Mouse (Mus musculus): ENCODE measurements around the gene Olfr313. TPM values are rescaled to one million over a fixed set of nuclear protein-coding genes. Genes with fewer than 3 reads are reported as not detected.
"Not testable (repeated sequence)": the region's sequence is repeated elsewhere in the genome, so short reads cannot be mapped to it uniquely, and the experiment has no call there.

The Olfr313 gene
- total RNA-seq (2021) = not detected
- long read RNA-seq, experiment 1 = 0 reads
- long read RNA-seq, experiment 2 = 0 reads

DNA sequence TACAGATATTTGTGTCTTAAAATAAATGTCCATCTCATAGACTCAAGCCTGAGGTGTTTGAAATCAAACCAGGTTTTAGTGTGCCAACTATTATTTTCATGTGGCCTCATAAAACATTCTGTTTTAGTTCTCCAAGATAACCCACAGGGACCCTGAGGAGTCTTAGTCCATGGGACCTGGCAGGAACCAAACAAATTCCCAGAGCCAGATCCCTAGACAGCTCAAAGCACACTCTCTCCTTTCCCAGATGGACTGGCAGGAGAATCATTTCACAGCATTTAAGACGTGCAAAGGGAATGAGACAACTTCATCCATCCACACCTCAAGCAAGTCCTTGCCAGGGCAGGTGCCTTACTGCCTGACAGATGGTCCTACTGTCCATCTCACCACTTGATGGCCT is at the start of gene Olfr313:
Gene Olfr313 (plus strand): TSS at position 301 of the 400 bp plus-strand sequence.
- not testable (repeated sequence) for DNase-seq (ENCODE audit: low spot score in 2 of 2)

DNA sequence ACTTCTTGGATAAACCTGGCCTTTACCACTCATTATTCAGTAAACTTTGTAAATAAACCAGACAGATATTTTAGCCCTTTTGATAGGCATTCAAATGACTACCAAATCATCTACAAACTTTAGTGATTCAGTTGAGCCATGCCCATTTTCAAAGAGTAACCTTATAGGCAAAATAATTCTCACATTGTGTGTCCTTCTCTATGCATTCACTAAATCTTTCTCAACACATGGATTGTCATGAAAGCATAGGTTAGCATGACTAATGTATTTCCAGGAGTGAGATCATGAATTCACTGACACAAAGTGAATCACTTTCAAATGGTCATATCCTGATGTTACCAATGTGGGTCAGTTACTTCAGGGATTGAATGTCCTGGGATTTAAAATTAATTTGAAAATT is 41.9 kb upstream of the Olfr313 start, which contains the start of gene Olfr315:
Gene Olfr315 (plus strand): TSS at position 301 of the 400 bp plus-strand sequence.
- DNase-seq (ENCODE audit: low spot score in 2 of 2) = no peak

- no peak for DNase-seq (ENCODE audit: low spot score in 2 of 2)
Measured at GRCm38 (mm10) chr11:58782480-58783089, 32.2 kb upstream of the Olfr313 start, which contains the start of gene Olfr314. Gene Olfr314, plus strand, starts transcription at chr11:58782952.

GRCm38 (mm10) chr11:58784182-58784581 is 30.6 kb upstream of the Olfr313 start:
- no peak for DNase-seq (ENCODE audit: low spot score in 2 of 2)

- DNase-seq (ENCODE audit: low spot score in 2 of 2) = no peak
Measured at GRCm38 (mm10) chr11:58787651-58788050, 27.1 kb upstream of the Olfr313 start.

GRCm38 (mm10) chr11:58788346-58788745 is 26.5 kb upstream of the Olfr313 start:
- DNase-seq (ENCODE audit: low spot score in 2 of 2) = no peak

DNA sequence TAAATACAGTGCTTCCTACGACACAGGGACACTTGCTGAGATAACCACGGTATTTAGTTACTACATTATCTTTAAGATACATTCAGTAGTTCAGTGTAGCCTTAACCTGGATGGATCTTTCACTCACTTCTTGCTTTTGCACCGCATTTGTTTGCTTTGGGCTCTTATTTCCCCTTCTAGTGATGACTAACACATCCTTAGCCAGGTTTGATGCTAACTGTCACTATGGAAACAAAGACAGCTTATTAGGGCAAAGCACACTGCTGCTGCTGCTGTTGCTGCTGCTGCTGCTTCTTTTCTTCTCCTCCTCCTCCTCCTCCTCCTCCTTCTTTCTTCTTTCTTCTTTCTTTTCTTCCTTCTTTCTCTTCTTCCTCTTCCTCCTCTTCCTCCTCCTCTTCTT is 25.3 kb upstream of the Olfr313 start:
- no peak for DNase-seq (ENCODE audit: low spot score in 2 of 2)

DNA sequence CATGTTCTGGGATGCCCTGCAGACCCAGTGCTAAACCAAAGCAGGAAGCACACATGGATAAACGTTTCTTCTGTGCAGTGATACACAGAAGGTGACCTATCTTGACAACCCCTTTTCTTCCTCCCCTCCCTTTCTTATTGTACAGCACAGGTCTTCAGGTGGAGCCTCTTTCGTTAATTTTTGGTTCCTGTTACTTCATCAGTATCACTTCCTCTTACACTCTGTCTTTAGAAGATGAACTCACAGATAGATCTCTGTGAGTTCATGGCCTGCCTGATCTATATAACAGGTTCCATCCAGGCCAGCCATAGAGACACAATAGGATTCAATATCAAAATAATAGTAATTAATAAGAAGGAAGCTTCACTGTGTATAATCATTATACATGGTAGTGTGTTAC is 24.7 kb upstream of the Olfr313 start:
- DNase-seq (ENCODE audit: low spot score in 2 of 2) = no peak

GRCm38 (mm10) chr11:58790646-58791045 is 24.2 kb upstream of the Olfr313 start:
- no peak for DNase-seq (ENCODE audit: low spot score in 2 of 2)

GRCm38 (mm10) chr11:58795856-58796255 is 18.9 kb upstream of the Olfr313 start:
- DNase-seq (ENCODE audit: low spot score in 2 of 2) = no peak

GRCm38 (mm10) chr11:58796850-58797249 is 17.9 kb upstream of the Olfr313 start:
- no peak for DNase-seq (ENCODE audit: low spot score in 2 of 2)

GRCm38 (mm10) chr11:58799747-58800146 is 15.1 kb upstream of the Olfr313 start:
- DNase-seq (ENCODE audit: low spot score in 2 of 2) = no peak

- DNase-seq (ENCODE audit: low spot score in 2 of 2) = no peak
Measured at GRCm38 (mm10) chr11:58801558-58802228, 13.1 kb upstream of the Olfr313 start, which contains the start of gene Fam183b. Gene Fam183b, minus strand, starts transcription at chr11:58801960.

DNA sequence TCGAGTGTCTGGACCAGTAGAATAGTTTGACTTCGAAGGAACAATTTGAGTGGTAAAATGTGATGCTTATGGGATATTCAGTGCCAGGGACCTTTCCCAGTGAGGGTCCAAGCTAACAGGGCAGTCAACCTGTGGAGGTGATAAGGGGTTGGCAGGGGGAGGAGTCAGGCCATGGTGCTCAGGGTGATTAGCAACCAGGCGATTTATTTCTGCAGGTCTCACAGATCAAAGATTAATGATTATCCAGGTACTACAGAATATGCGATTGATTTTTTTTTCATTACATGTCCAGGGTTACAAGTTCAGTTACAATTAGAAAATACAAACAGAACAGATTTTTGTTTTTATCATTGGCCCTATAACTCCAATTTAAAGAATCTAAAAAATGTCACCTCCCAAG is 10.9 kb upstream of the Olfr313 start:
- DNase-seq (ENCODE audit: low spot score in 2 of 2) = no peak

- DNase-seq (ENCODE audit: low spot score in 2 of 2) = no peak
Measured at GRCm38 (mm10) chr11:58804393-58804792, 10.4 kb upstream of the Olfr313 start.

DNA sequence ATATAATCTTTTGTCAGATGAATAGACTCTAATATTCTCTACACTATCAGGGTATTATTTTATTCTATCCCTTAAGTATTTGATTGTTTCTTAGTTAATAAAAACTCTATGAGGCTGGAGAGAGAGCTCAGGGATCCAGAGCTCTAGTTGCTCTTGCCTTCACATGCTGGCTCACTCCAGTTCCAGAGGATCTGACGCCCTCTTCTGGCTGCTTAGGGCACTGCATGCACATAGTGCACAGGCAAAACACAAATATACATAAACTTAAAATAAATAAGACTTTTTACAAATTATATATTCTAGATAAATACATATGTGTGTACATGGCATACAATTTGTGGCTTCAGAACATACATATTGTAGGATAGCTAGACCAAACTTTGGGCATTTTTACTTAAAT is 2.8 kb upstream of the Olfr313 start:
- DNase-seq (ENCODE audit: low spot score in 2 of 2) = no peak

GRCm38 (mm10) chr11:58815676-58816075 is 876 bp downstream of the Olfr313 start:
- DNase-seq (ENCODE audit: low spot score in 2 of 2) = no peak

- not testable (repeated sequence) for DNase-seq (ENCODE audit: low spot score in 2 of 2)
Measured at GRCm38 (mm10) chr11:58828937-58829336, 14.1 kb downstream of the Olfr313 start, which contains the start of gene Olfr312. Gene Olfr312, plus strand, starts transcription at chr11:58829237.

- no peak for DNase-seq (ENCODE audit: low spot score in 2 of 2)
Measured at GRCm38 (mm10) chr11:58829764-58830163, 15.0 kb downstream of the Olfr313 start.

DNA sequence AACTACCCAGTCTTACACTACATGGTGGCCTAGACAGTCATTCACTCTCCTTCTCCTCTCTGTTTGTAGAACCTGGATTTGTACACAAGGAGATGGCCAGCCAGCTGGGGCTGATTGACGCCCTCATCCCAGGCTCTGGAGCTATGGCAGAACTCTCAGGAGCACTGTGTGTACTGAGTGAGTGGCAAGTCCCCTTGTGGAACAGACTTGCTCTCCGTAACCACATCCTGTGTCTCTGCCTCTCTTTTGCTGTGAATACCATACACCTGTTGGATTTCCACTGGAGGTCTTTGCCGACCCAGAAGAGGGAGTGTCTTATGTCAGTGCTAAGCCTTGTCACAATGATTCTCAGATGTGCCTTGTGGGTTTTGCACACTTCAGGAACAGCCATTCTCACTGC is 17.7 kb downstream of the Olfr313 start:
- not testable (repeated sequence) for DNase-seq (ENCODE audit: low spot score in 2 of 2)

GRCm38 (mm10) chr11:58838951-58839350 is 24.2 kb downstream of the Olfr313 start, which contains the start of gene Olfr311:
Gene Olfr311, plus strand, starts transcription at chr11:58839251.
- not testable (repeated sequence) for DNase-seq (ENCODE audit: low spot score in 2 of 2)

GRCm38 (mm10) chr11:58846919-58847461 is 32.2 kb downstream of the Olfr313 start, which contains the start of gene Gm12258:
Gene Gm12258, plus strand, starts transcription at chr11:58847158.
- peak; percentile 24 to 59 for DNase-seq (ENCODE audit: low spot score in 2 of 2)
